Comparison of ENCODE assay signal across 14 mouse cellular contexts in genomic region chr10:18020846-18021245, GRCm38 (mm10). TPM values are rescaled to one million over a fixed set of nuclear protein-coding genes. Genes with fewer than 3 reads are reported as not detected.
A peak's percentile ranks its signal among the peaks of the same experiment; 100 is the strongest.
DNase-seq lines count a peak whose midpoint lies in the region; ATAC-seq lines count a peak whose summit lies in the region.
"Had no signal": no experiment of that assay in that cellular context is flagged by ENCODE, and none has a peak within 500 bp of the region (broad histone marks: within the 10 kb centered on the region; RNA-seq: fewer than 3 reads in every experiment).

No protein-coding gene starts in this region.

- no peaks in the 10 kb centered on the region for H3K27me3 ChIP-seq in forebrain, embryonic 16.5 days (replicated peaks; ENCODE audit: control insufficient read depth, insufficient read depth, low read length)
- H3K27me3 ChIP-seq in neural tube, embryonic 13.5 days, result no peaks in the 10 kb centered on the region
- H3K27me3 ChIP-seq: embryonic facial prominence, embryonic 12.5 days had no signal

- no peak for ATAC-seq in forebrain, embryonic 16.5 days
- no peak for ATAC-seq in neural tube, embryonic 13.5 days (ENCODE audit: low read depth)
- ATAC-seq in erythroid progenitor cell, adult 5-6 weeks (replicated peaks; ENCODE audit: low FRiP score, poor library complexity, severe bottlenecking), result no peak

- peak overlapping the region; percentile 35 for H3K4me2 ChIP-seq in forebrain, embryonic 16.5 days (ENCODE audit: low read length)
- H3K4me2 ChIP-seq in neural tube, embryonic 13.5 days, result peak overlapping the region; percentile 66

- no peaks in the 10 kb centered on the region for H3K9me3 ChIP-seq in forebrain, embryonic 16.5 days (ENCODE audit: control insufficient read depth, low read length)
- H3K9me3 ChIP-seq in neural tube, embryonic 13.5 days, result no peaks in the 10 kb centered on the region
- H3K9me3 ChIP-seq: embryonic facial prominence, embryonic 12.5 days; G1E had no signal

- H3K9ac ChIP-seq in forebrain, embryonic 16.5 days (replicated peaks; ENCODE audit: low read depth, low read length), result no peak overlapping the region
- no peak overlapping the region for H3K9ac ChIP-seq in neural tube, embryonic 13.5 days
- H3K9ac ChIP-seq: embryonic facial prominence, embryonic 12.5 days had no signal

- H3K27ac ChIP-seq in forebrain, embryonic 16.5 days (ENCODE audit: low read length), result peak overlapping the region; percentile 82
- H3K27ac ChIP-seq in neural tube, embryonic 13.5 days (replicated peaks), result no peak overlapping the region
- H3K27ac ChIP-seq: gastrocnemius, adult 2 months had no signal

- 33% methylated on average over 1 of the region's 1 CpGs for WGBS in forebrain, embryonic 16.5 days
- 39% methylated on average over 1 of the region's 1 CpGs for WGBS in neural tube, embryonic 13.5 days

- peaks cover 16% of the 10 kb centered on the region for H3K36me3 ChIP-seq in forebrain, embryonic 16.5 days (ENCODE audit: control insufficient read depth, insufficient read depth)
- H3K36me3 ChIP-seq in neural tube, embryonic 13.5 days, result peaks cover 28% of the 10 kb centered on the region

- no peak overlapping the region for H3K4me3 ChIP-seq in forebrain, embryonic 16.5 days (replicated peaks; ENCODE audit: low read length)
- H3K4me3 ChIP-seq in neural tube, embryonic 13.5 days, result no peak overlapping the region; the same call in 1 of the 2 replicates

- DNase-seq in embryo, embryonic 10.5 days (ENCODE audit: low spot score), result peak; percentile 10
- DNase-seq in embryo, embryonic 11 days, result no peak
- DNase-seq in left cerebral cortex, postnatal 25 days (ENCODE audit: low spot score in 2 of 2), result peak; percentile 10 to 74
- no peak for DNase-seq in left cerebral cortex, adult 11 months (ENCODE audit: low spot score)
- no peak for DNase-seq in left cerebral cortex, postnatal 10 days (ENCODE audit: extremely low spot score in 1 of 2, low spot score in 2 of 2)
- DNase-seq: cerebellum, adult 11-12 months; gastrocnemius, adult 2 months; lung, postnatal 14 days; right cerebral cortex, postnatal 4 days had no signal

- H3K4me1 ChIP-seq in forebrain, embryonic 16.5 days (replicated peaks; ENCODE audit: control insufficient read depth, insufficient read depth, low read length), result peaks cover 12% of the 10 kb centered on the region
- peaks cover 24% of the 10 kb centered on the region for H3K4me1 ChIP-seq in neural tube, embryonic 13.5 days (replicated peaks)

- intact Hi-C loops in left cerebral cortex, postnatal 25 days (cut with DNase I), result loop anchor here (5.0 kb wide), 1 partner anchor 119 kb away; no protein-coding TSS in a partner anchor
- intact Hi-C loops in left cerebral cortex, postnatal 10 days (cut with DNase I), result loop anchor here (5.0 kb wide), 1 partner anchor 74 kb away; the partner anchor contains the start of gene Heca

RNA-seq across cellular contexts. Expression of gene Abracl, which starts 2.2 kb away (rescaled TPM):
- total RNA-seq in left cerebral cortex, postnatal 25 days (2021), result 10 to 100 TPM; 13.3 to 15.0 TPM
- 193 and 229 TPM in 2 replicates for polyA plus RNA-seq in forebrain, embryonic 16.5 days (2015; fragmentation: Nextera tagmentation; extraction: Ambion mirVana)
- polyA plus RNA-seq in neural tube, embryonic 13.5 days (2015; fragmentation: Nextera tagmentation; extraction: Ambion mirVana), result 99.0 and 103 TPM in 2 replicates
- total RNA-seq in left cerebral cortex, postnatal 10 days (2021), result 10 to 100 TPM; 17.4 to 21.3 TPM
- 56.2 and 99.1 TPM in 2 replicates for total RNA-seq in erythroid progenitor cell, adult 5-6 weeks (2015; ENCODE audit: low replicate concordance)
- 18.2 and 25.7 TPM in 2 replicates for total RNA-seq in erythroid progenitor cell, adult 5-6 weeks (2017; ENCODE audit: low replicate concordance)

RNA-seq across cellular contexts. Expression of gene Reps1, which starts 34.8 kb away (rescaled TPM):
- 10 to 100 TPM; 51.0 to 58.0 TPM for total RNA-seq in left cerebral cortex, postnatal 25 days (2021)
- polyA plus RNA-seq in forebrain, embryonic 16.5 days (2015; fragmentation: Nextera tagmentation; extraction: Ambion mirVana), result 12.1 and 15.4 TPM in 2 replicates
- polyA plus RNA-seq in neural tube, embryonic 13.5 days (2015; fragmentation: Nextera tagmentation; extraction: Ambion mirVana), result 16.7 and 22.3 TPM in 2 replicates
- 10 to 100 TPM; 53.7 to 54.9 TPM for total RNA-seq in left cerebral cortex, postnatal 10 days (2021)
- 12.3 and 18.0 TPM in 2 replicates for total RNA-seq in erythroid progenitor cell, adult 5-6 weeks (2015; ENCODE audit: low replicate concordance)
- total RNA-seq in erythroid progenitor cell, adult 5-6 weeks (2017; ENCODE audit: low replicate concordance), result 14.3 and 16.3 TPM in 2 replicates

Comparison
In these comparisons a context has a peak if more than half of its experiments do, and no peak if none do; other contexts are left out.
1. DNase-seq: peak in embryo, embryonic 10.5 days (single experiment) and left cerebral cortex, postnatal 25 days (2 of 2); none in embryo, embryonic 11 days (single experiment), left cerebral cortex, adult 11 months (single experiment) and left cerebral cortex, postnatal 10 days (0 of 2).